Mouse (Mus musculus): Measurements from ENCODE around the gene Ago4. TPM values are rescaled to one million over a fixed set of nuclear protein-coding genes. Genes with fewer than 3 reads are reported as not detected.
"Not testable (repeated sequence)": the region's sequence is repeated elsewhere in the genome, so short reads cannot be mapped to it uniquely, and the experiment has no call there.

Ago4 gene
- polyA plus RNA-seq, 1 experiment from 2014 or later, result 9.1 TPM

GRCm38 (mm10) chr4:126546183-126546582, 12.9 kb upstream of the Ago4 start:
- H3K4me3 ChIP-seq, result no peak overlapping the region

GRCm38 (mm10) chr4:126545703-126546102, 12.4 kb upstream of the Ago4 start:
- H3K4me2 ChIP-seq, result no peak overlapping the region
- H3K9me3 ChIP-seq, result no peaks in the 10 kb centered on the region
- WGBS, result 74% methylated on average over 7 of the region's 7 CpGs
- no peaks in the 10 kb centered on the region for H3K27me3 ChIP-seq
- ATAC-seq (ENCODE audit: low read depth), result no peak
- no peak overlapping the region for H3K9ac ChIP-seq
- H3K4me1 ChIP-seq (replicated peaks), result no peaks in the 10 kb centered on the region
- no peak overlapping the region for H3K4me3 ChIP-seq
- H3K27ac ChIP-seq (replicated peaks), result no peak overlapping the region
- no peaks in the 10 kb centered on the region for H3K36me3 ChIP-seq

More at GRCm38 (mm10) chr4:126546183-126546582, 12.9 kb upstream of the Ago4 start:
- WGBS, result 86% methylated on average over 2 of the region's 2 CpGs
- no peaks in the 10 kb centered on the region for H3K27me3 ChIP-seq
- H3K9me3 ChIP-seq, result no peaks in the 10 kb centered on the region
- no peak overlapping the region for H3K9ac ChIP-seq
- ATAC-seq (ENCODE audit: low read depth), result no peak
- no peak overlapping the region for H3K4me2 ChIP-seq
- H3K36me3 ChIP-seq, result no peaks in the 10 kb centered on the region
- no peaks in the 10 kb centered on the region for H3K4me1 ChIP-seq (replicated peaks)
- H3K27ac ChIP-seq (replicated peaks), result no peak overlapping the region

- Histone ChIP-seq H3K27me3 (no peaks in the 10 kb centered on the region), H3K4me3 (no peak overlapping the region), H3K9me3 (no peaks in the 10 kb centered on the region), H3K4me2 (no peak overlapping the region), H3K36me3 (no peaks in the 10 kb centered on the region), H3K27ac (replicated peaks) (no peak overlapping the region), H3K9ac (no peak overlapping the region), H3K4me1 (replicated peaks) (no peaks in the 10 kb centered on the region)
- ATAC-seq (ENCODE audit: low read depth), result no peak
- 71% methylated on average over 1 of the region's 1 CpGs for WGBS
Observed at GRCm38 (mm10) chr4:126545016-126545415, 11.7 kb upstream of the Ago4 start.

- no peak overlapping the region for H3K4me2 ChIP-seq
- ATAC-seq (ENCODE audit: low read depth), result no peak
- H3K27ac ChIP-seq (replicated peaks), result no peak overlapping the region
- H3K36me3 ChIP-seq, result no peaks in the 10 kb centered on the region
- H3K9ac ChIP-seq, result no peak overlapping the region
- no peaks in the 10 kb centered on the region for H3K4me1 ChIP-seq (replicated peaks)
- H3K9me3 ChIP-seq, result no peaks in the 10 kb centered on the region
- H3K27me3 ChIP-seq, result no peaks in the 10 kb centered on the region
- H3K4me3 ChIP-seq, result no peak overlapping the region
- 79% methylated on average over 7 of the region's 7 CpGs for WGBS
Observed at GRCm38 (mm10) chr4:126542838-126543237, 9.6 kb upstream of the Ago4 start.

GRCm38 (mm10) chr4:126540487-126541071, 7.3 kb upstream of the Ago4 start:
- H3K27ac ChIP-seq (replicated peaks), result no peak overlapping the region
- H3K4me3 ChIP-seq, result no peak overlapping the region
- ATAC-seq (ENCODE audit: low read depth), result no peak
- no peaks in the 10 kb centered on the region for H3K27me3 ChIP-seq
- H3K9me3 ChIP-seq, result no peaks in the 10 kb centered on the region
- no peaks in the 10 kb centered on the region for H3K36me3 ChIP-seq
- 82% methylated on average over 3 of the region's 3 CpGs for WGBS
- no peaks in the 10 kb centered on the region for H3K4me1 ChIP-seq (replicated peaks)
- no peak overlapping the region for H3K4me2 ChIP-seq
- no peak overlapping the region for H3K9ac ChIP-seq

- Histone ChIP-seq H3K9ac (no peak overlapping the region), H3K36me3 (no peaks in the 10 kb centered on the region), H3K4me1 (replicated peaks) (peaks cover 13% of the 10 kb centered on the region), H3K27ac (replicated peaks) (no peak overlapping the region), H3K4me3 (no peak overlapping the region), H3K9me3 (no peaks in the 10 kb centered on the region), H3K4me2 (no peak overlapping the region), H3K27me3 (0 out of 2 replicates have a peak, but pooled peaks cover 5% of the 10 kb centered on the region)
- ATAC-seq (ENCODE audit: low read depth), result no peak
- 57% methylated on average over 5 of the region's 5 CpGs for WGBS
Observed at GRCm38 (mm10) chr4:126536865-126537264, 3.6 kb upstream of the Ago4 start.

GRCm38 (mm10) chr4:126535631-126536030, 2.4 kb upstream of the Ago4 start:
- not testable (repeated sequence) for H3K4me2 ChIP-seq; H3K27me3 ChIP-seq; H3K4me3 ChIP-seq; H3K9me3 ChIP-seq; H3K27ac ChIP-seq (replicated peaks); ATAC-seq (ENCODE audit: low read depth); H3K9ac ChIP-seq; H3K36me3 ChIP-seq
- H3K4me1 ChIP-seq (replicated peaks), result peaks cover 19% of the 10 kb centered on the region
- 96% methylated on average over 7 of the region's 7 CpGs for WGBS

GRCm38 (mm10) chr4:126533729-126534070, 428 bp upstream of the Ago4 start:
- 0 out of 2 replicates have a peak, but pooled peaks cover 5% of the 10 kb centered on the region for H3K27me3 ChIP-seq
- H3K9ac ChIP-seq, result peak overlapping the region; percentile 82
- peak overlapping the region; percentile 67 for H3K27ac ChIP-seq (replicated peaks)
- no peaks in the 10 kb centered on the region for H3K36me3 ChIP-seq
- no peaks in the 10 kb centered on the region for H3K9me3 ChIP-seq
- peak overlapping the region; percentile 68 for H3K4me2 ChIP-seq
- 8% methylated on average over 7 of the region's 7 CpGs for WGBS
- H3K4me1 ChIP-seq (replicated peaks), result peaks cover 19% of the 10 kb centered on the region
- H3K4me3 ChIP-seq, result peak overlapping the region; percentile 56
- ATAC-seq (ENCODE audit: low read depth), result peak; percentile 60; the same call in 1 of the 2 replicates

GRCm38 (mm10) chr4:126532292-126532691, 980 bp downstream of the Ago4 start:
- Histone ChIP-seq H3K4me1 (replicated peaks) (peaks cover 19% of the 10 kb centered on the region), H3K27me3 (0 out of 2 replicates have a peak, but pooled peaks cover 5% of the 10 kb centered on the region), H3K27ac (replicated peaks) (no peak overlapping the region), H3K4me2 (peak overlapping the region; percentile 68), H3K4me3 (peak overlapping the region; percentile 56), H3K36me3 (no peaks in the 10 kb centered on the region), H3K9me3 (no peaks in the 10 kb centered on the region), H3K9ac (peak overlapping the region; percentile 82)
- ATAC-seq (ENCODE audit: low read depth), result no peak
- WGBS, result 38% methylated on average over 5 of the region's 5 CpGs

GRCm38 (mm10) chr4:126526828-126527227, 6.4 kb downstream of the Ago4 start:
- Histone ChIP-seq H3K4me2 (no peak overlapping the region), H3K4me3 (no peak overlapping the region), H3K9ac (no peak overlapping the region), H3K36me3 (peaks cover 23% of the 10 kb centered on the region), H3K4me1 (replicated peaks) (peaks cover 6% of the 10 kb centered on the region), H3K9me3 (no peaks in the 10 kb centered on the region), H3K27ac (replicated peaks) (no peak overlapping the region), H3K27me3 (no peaks in the 10 kb centered on the region)
- no peak for ATAC-seq (ENCODE audit: low read depth)
- WGBS, result 96% methylated on average over 5 of the region's 5 CpGs

- H3K4me1 ChIP-seq (replicated peaks), result 0 out of 2 replicates have a peak, but pooled peaks cover under 1% of the 10 kb centered on the region
- H3K4me3 ChIP-seq, result no peak overlapping the region
- peaks cover 29% of the 10 kb centered on the region for H3K36me3 ChIP-seq
- no peaks in the 10 kb centered on the region for H3K27me3 ChIP-seq
- no peak overlapping the region for H3K9ac ChIP-seq
- ATAC-seq (ENCODE audit: low read depth), result no peak
- no peak overlapping the region for H3K27ac ChIP-seq (replicated peaks)
- WGBS, result 92% methylated on average over 3 of the region's 3 CpGs
- H3K9me3 ChIP-seq, result no peaks in the 10 kb centered on the region
- no peak overlapping the region for H3K4me2 ChIP-seq
Observed at GRCm38 (mm10) chr4:126526164-126526563, 7.1 kb downstream of the Ago4 start.

GRCm38 (mm10) chr4:126512308-126513066, 20.8 kb downstream of the Ago4 start:
- Histone ChIP-seq H3K9me3 (no peaks in the 10 kb centered on the region), H3K36me3 (peaks cover 90% of the 10 kb centered on the region), H3K4me2 (no peak overlapping the region), H3K9ac (no peak overlapping the region), H3K27ac (replicated peaks) (no peak overlapping the region), H3K4me1 (replicated peaks) (no peaks in the 10 kb centered on the region), H3K27me3 (no peaks in the 10 kb centered on the region), H3K4me3 (no peak overlapping the region)
- ATAC-seq (ENCODE audit: low read depth), result no peak
- 89% methylated on average over 6 of the region's 6 CpGs for WGBS

Measured in neural tube, embryonic 13.5 days (tissue).